Mouse (Mus musculus) liver, postnatal 0 days (tissue): ENCODE data around the gene Cryba1. TPM values are rescaled to one million over a fixed set of nuclear protein-coding genes. Genes with fewer than 3 reads are reported as not detected.
A peak's percentile ranks its signal among the peaks of the same experiment; 100 is the strongest.

Experiments
- ATAC-seq: fragments of 200-750 bp; cut with Nextera tagmentation; 2 replicates; pipeline ENCODE4 v1.8.0; 2017; ENCODE audit warnings: mild to moderate bottlenecking, moderate library complexity
- DNase-seq: peaks from one replicate; pipeline ENCODE4 v3.0.0-alpha.2; 2016
- H3K27ac ChIP-seq: fragments of 300-500 bp; sonication (generic); 2 replicates; pipeline ENCODE4 v1.5.1; 2014; ENCODE audit warnings: antibody characterized with exemption, moderate library complexity, mild to moderate bottlenecking, low read depth
- H3K27me3 ChIP-seq: fragments of 300-500 bp; sonication (generic); 2 replicates; pipeline ENCODE4 v1.6.1; 2014; ENCODE audit warnings: low read length, control low read depth, mixed read lengths; ENCODE audit not compliant: insufficient read depth
- H3K36me3 ChIP-seq: fragments of 300-500 bp; sonication (generic); replicated peaks from 2 replicates; pipeline ENCODE4 v1.6.1; 2014; ENCODE audit warnings: mild to moderate bottlenecking, control low read depth, low read length, moderate library complexity, mixed read lengths; ENCODE audit not compliant: insufficient read depth
- H3K4me1 ChIP-seq: fragments of 300-500 bp; sonication (generic); 2 replicates; pipeline ENCODE4 v1.6.1; 2014; ENCODE audit warnings: antibody characterized with exemption, mild to moderate bottlenecking, control low read depth; ENCODE audit not compliant: insufficient read depth
- H3K4me2 ChIP-seq: fragments of 300-500 bp; sonication (generic); 2 replicates; pipeline ENCODE4 v1.6.1; 2014; ENCODE audit warnings: low read depth, mild to moderate bottlenecking, low read length, moderate library complexity, mixed read lengths
- H3K4me3 ChIP-seq: fragments of 300-500 bp; sonication (generic); 2 replicates; pipeline ENCODE4 v1.5.1; 2014; ENCODE audit warnings: low read depth, low read length
- H3K9ac ChIP-seq: fragments of 300-500 bp; sonication (generic); replicated peaks from 2 replicates; pipeline ENCODE4 v1.6.1; 2014; ENCODE audit warnings: mild to moderate bottlenecking, moderate library complexity
- H3K9me3 ChIP-seq: fragments of 300-500 bp; sonication (generic); 2 replicates; pipeline ENCODE4 v1.6.1; 2016; ENCODE audit warnings: mild to moderate bottlenecking, control low read depth, low read length, mixed read lengths
- CTCF ChIP-seq: sonication (generic); IDR thresholded peaks from 2 replicates; pipeline ENCODE4 v1.5.1; 2016; ENCODE audit warnings: antibody characterized with exemption, low read depth
- EP300 ChIP-seq: IDR thresholded peaks from 2 replicates; pipeline ENCODE4 v1.6.1; 2016; ENCODE audit warnings: antibody characterized with exemption, low read depth, mild to moderate bottlenecking
- WGBS: fragments of 180-500 bp; shearing (Covaris S2); extraction: QIAGEN DNeasy Blood & Tissue Kit; methylation state at CpG from one replicate; pipeline ENCODE4 v1.1.7; 2014; ENCODE audit not compliant: insufficient replicate concordance; 5-methylcytosine and 5-hydroxymethylcytosine counted together
- polyA plus RNA-seq: library from polyadenylated mRNA; unstranded; fragments of >200 nt; fragmentation: Nextera tagmentation; extraction: Ambion mirVana; gene quantifications from 2 replicates; pipeline ENCODE4 v1.2.1, GENCODE M21; 2015

Cryba1 gene
- polyA plus RNA-seq, 1 experiment from 2014 or later, result not detected

DNA sequence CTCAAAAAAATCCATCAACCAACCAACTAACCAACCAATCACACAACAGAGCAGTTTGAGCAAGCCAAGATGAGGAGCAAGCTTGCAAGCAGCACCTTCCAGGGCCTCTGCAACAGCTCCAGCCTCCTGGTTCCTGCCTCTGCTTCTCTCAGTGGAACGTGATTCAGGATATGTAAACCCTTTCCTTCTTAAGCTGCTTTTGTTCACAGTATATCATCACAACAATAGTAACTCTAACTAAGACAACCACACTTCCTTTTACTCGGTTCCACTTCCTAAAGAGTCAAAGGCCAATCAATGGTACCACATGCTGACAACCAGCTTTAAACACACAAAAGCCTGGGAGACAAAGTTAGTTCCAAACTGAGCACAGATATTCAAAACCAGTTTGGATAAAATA, 45.1 kb downstream of the Cryba1 start:
- H3K9ac ChIP-seq, result no peak overlapping the region
- H3K4me1 ChIP-seq, result no peaks in the 10 kb centered on the region
- TF ChIP-seq CTCF (no peak), EP300 (no peak)
- H3K9me3 ChIP-seq, result no peaks in the 10 kb centered on the region
- no peaks in the 10 kb centered on the region for H3K27me3 ChIP-seq
- no peak overlapping the region for H3K4me3 ChIP-seq
- H3K4me2 ChIP-seq, result no peak overlapping the region
- H3K27ac ChIP-seq, result no peak overlapping the region
- no peak for DNase-seq
- 25% methylated on average over 2 of the region's 2 CpGs for WGBS
- ATAC-seq, result no peak
- H3K36me3 ChIP-seq, result no peaks in the 10 kb centered on the region

DNA sequence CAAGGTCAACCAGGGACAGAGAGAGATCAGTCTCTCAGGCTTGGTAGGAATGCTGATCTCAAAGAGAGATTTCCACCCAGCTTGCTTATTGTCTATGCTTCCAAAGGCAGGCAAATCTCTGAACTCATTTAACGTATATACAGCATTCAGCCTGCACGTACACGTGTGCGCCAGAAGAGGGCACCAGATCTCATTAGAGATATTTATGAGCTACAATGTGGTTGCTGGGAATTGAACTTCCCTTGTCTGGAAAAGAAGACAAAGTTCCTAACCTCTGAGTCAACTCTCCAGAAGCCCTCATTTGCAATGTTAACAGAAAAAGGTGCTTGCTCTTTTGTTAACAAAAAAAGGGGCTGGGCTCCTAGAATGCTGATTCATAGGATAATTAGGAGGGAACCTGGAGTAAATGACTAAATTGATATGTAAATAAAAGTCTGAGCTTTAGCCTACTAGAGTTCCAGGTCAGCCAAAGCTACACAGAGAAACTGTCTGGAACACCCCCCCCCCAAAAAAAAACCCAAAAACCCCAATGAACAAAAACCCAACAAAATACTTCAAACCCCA, 51.6 kb downstream of the Cryba1 start:
- DNase-seq (peak; percentile 30), ATAC-seq (no peak)
- H3K4me1 ChIP-seq, result no peaks in the 10 kb centered on the region
- no peak overlapping the region for H3K27ac ChIP-seq
- no peaks in the 10 kb centered on the region for H3K9me3 ChIP-seq
- WGBS, result 67% methylated on average over 4 of the region's 4 CpGs
- TF ChIP-seq EP300 (no peak), CTCF (peak; percentile 71)
- H3K4me3 ChIP-seq, result no peak overlapping the region
- no peak overlapping the region for H3K9ac ChIP-seq
- H3K27me3 ChIP-seq, result no peaks in the 10 kb centered on the region
- no peaks in the 10 kb centered on the region for H3K36me3 ChIP-seq
- no peak overlapping the region for H3K4me2 ChIP-seq

DNA sequence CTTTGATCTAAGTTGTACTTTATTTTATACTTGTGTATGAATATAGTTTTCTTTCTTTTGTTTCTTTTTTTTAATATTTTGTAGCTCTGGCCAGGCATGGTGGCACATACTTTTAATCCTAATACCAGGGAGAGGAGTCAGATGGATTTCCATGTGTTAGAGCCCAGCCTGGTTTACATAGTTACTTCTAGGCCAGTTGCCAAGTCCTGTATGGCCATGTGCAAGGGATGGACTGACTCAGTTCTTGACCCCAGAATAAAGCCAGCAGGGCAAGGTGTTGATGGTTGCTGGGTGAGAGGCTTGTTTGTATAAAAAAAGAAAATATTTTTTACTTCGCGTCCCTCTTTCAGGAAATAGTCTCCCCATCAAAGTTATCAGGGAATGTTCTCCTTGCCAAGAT, 52.3 kb downstream of the Cryba1 start:
- Histone ChIP-seq H3K27ac (no peak overlapping the region), H3K4me1 (no peaks in the 10 kb centered on the region), H3K4me2 (no peak overlapping the region), H3K27me3 (no peaks in the 10 kb centered on the region), H3K9ac (no peak overlapping the region), H3K9me3 (no peaks in the 10 kb centered on the region), H3K4me3 (no peak overlapping the region), H3K36me3 (no peaks in the 10 kb centered on the region)
- WGBS, result 89% methylated on average over 2 of the region's 2 CpGs
- TF ChIP-seq CTCF, result no peak
- no peak for TF ChIP-seq EP300
- no peak for ATAC-seq
- DNase-seq, result no peak

Other genes with a start within 250 kb of the Cryba1 start
- gene Ankrd13b, start 235.6 kb downstream of the Cryba1 start, polyA plus RNA-seq, result 0.53 and 0.72 TPM in 2 replicates
- gene Git1, start 231.7 kb downstream of the Cryba1 start, polyA plus RNA-seq, result 2.1 and 2.5 TPM in 2 replicates
- 16.2 and 18.5 TPM in 2 replicates for gene Abhd15, start 210.2 kb downstream of the Cryba1 start, polyA plus RNA-seq
- 4.8 and 5.4 TPM in 2 replicates for gene Trp53i13, start 209.3 kb downstream of the Cryba1 start, polyA plus RNA-seq
- gene Gm10392, start 206.1 kb downstream of the Cryba1 start, polyA plus RNA-seq, result 0.18 and 0.28 TPM in 2 replicates
- 4.8 and 5.0 TPM in 2 replicates for gene Taok1, start 117.5 kb downstream of the Cryba1 start, polyA plus RNA-seq
- gene Nufip2, start 39.1 kb downstream of the Cryba1 start, polyA plus RNA-seq, result 2.0 and 2.4 TPM in 2 replicates
- gene Myo18a, start 38.0 kb upstream of the Cryba1 start, polyA plus RNA-seq, result 10.4 and 10.5 TPM in 2 replicates
- gene Gm10277, start 62.5 kb upstream of the Cryba1 start, polyA plus RNA-seq, result 0.12 and 0.31 TPM in 2 replicates
- 48.9 and 53.4 TPM in 2 replicates for gene Pipox, start 168.8 kb upstream of the Cryba1 start, polyA plus RNA-seq
- gene Sez6, start 205.5 kb upstream of the Cryba1 start, polyA plus RNA-seq, result not detected in 2 replicates